Mouse (Mus musculus) kidney, postnatal 36 days (tissue): ENCODE data around the gene Cers5.
A peak's percentile ranks its signal among the peaks of the same experiment; 100 is the strongest.
"Not testable (repeated sequence)": the region's sequence is repeated elsewhere in the genome, so short reads cannot be mapped to it uniquely, and the experiment has no call there.

Experiments used
- DNase-seq, 2 experiments: peaks; one replicate each; pipeline ENCODE4 v3.0.0; 2021 to 2022; ENCODE audit warnings: mixed read lengths in 2 of 2

The Cers5 gene

GRCm38 (mm10) chr15:99704881-99705280 lies 67.8 kb downstream of the Cers5 start:
- no peak for DNase-seq

DNA sequence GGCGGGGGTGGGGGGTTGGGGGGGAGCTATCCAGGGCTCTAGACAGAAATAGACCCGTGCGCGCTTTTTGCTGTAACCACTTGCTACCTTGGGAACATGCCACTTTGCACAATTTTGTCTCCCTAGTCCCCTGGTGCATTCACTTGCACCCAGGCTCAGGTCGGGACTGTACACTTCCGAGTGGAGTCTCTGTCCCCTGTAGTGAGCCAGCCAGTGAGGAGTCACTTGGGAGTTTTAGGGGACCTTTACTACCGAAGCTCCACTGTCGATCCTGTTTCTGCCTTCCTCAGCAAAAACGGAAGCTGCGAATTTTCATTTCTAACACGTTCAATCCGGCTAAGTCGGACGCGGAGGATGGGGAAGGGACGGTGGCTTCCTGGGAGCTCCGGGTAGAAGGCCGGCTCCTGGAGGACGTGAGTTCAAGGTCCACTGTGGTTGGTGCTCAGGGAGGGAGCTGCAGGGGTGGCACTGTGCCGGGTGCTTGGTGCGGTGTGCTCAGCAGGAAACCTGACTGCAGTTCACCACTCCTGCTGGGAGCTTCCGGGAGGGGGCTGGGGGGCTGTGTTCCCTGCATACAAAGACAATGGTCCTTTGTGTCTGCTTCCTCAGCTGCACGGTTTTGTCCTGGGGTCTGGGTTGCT lies 68.5 kb downstream of the Cers5 start:
- peak; percentile 85 to 86 for DNase-seq

GRCm38 (mm10) chr15:99703676-99704040 lies 69.0 kb downstream of the Cers5 start:
- no peak for DNase-seq

- no peak for DNase-seq
These were observed 69.6 kb downstream of the Cers5 start for GRCm38 (mm10) chr15:99703104-99703503.

GRCm38 (mm10) chr15:99701999-99702900 lies 70.4 kb downstream of the Cers5 start, which contains the start of gene Smarcd1:
Gene Smarcd1 (plus strand): TSS chr15:99702129.
- DNase-seq: peak; percentile 94 to 98

- not testable (repeated sequence) for DNase-seq
These were observed 71.1 kb downstream of the Cers5 start for GRCm38 (mm10) chr15:99701640-99701998.

- DNase-seq: peak in 1 of 2 experiments; percentile 43
These were observed 72.2 kb downstream of the Cers5 start for GRCm38 (mm10) chr15:99700219-99701106.

DNA sequence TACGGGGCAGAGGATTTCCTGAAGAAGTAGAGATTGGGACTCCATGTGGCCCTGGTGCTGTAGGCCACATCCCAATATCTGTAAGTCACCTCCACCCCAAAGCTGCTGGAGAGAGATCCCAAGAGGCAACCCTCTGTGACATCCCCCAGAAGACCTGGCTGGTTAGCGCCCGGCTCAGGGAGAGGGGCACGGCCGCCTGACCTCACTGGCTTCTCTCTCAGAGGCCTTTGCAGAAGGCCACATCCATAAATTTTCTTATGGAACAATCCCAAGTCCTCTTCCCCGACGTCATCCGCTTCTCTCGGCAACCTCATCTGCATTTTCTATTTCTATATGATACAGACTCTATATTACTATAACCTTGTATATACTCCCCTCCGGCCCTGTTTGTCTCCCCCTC lies 73.0 kb downstream of the Cers5 start:
- no peak for DNase-seq

- DNase-seq: peak in 1 of 2 experiments; percentile 24
These were observed 74.1 kb downstream of the Cers5 start for GRCm38 (mm10) chr15:99698533-99699085.

GRCm38 (mm10) chr15:99697309-99697708 lies 75.4 kb downstream of the Cers5 start:
- peak in 1 of 2 experiments; percentile 46 for DNase-seq

- DNase-seq: no peak
These were observed 80.7 kb downstream of the Cers5 start for GRCm38 (mm10) chr15:99691976-99692375.

DNA sequence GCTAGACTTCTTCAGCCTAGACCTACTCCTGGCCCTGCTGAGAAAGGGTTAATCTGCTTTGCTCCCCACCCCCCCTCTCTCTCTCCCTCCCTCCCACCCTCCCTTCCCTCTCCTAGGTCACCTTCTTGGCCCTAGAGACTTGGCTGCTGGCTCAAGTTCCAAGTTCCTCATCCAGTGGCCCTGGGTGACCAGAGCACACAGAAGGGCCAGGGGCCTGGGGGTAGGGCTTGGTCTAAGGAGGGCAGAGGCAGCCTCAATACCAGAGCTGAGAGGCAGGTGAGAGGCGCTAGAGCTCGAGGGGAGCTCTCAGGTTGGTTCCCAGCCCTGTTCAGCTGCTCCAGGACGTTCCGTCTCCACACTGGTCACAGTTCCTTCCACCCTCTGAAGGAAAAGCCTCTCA lies 81.8 kb downstream of the Cers5 start:
- DNase-seq: no peak

- peak in 1 of 2 experiments; percentile 68 for DNase-seq
These were observed 84.0 kb downstream of the Cers5 start for GRCm38 (mm10) chr15:99688712-99689111.
